Mouse (Mus musculus) ZHBTc4 (cell line): ENCODE data around the gene Meig1.
"Not testable (repeated sequence)": the region's sequence is repeated elsewhere in the genome, so short reads cannot be mapped to it uniquely, and the experiment has no call there.

Experiments used
- DNase-seq: peaks from one replicate; pipeline ENCODE4 v3.0.0-alpha.2; 2011; ENCODE audit warnings: low read depth, low spot score

Meig1 gene

GRCm38 (mm10) chr2:3422548-3422947 lies at the start of gene Meig1:
TSS of gene Meig1 (minus strand) at chr2:3422648.
- DNase-seq: no peak

DNA sequence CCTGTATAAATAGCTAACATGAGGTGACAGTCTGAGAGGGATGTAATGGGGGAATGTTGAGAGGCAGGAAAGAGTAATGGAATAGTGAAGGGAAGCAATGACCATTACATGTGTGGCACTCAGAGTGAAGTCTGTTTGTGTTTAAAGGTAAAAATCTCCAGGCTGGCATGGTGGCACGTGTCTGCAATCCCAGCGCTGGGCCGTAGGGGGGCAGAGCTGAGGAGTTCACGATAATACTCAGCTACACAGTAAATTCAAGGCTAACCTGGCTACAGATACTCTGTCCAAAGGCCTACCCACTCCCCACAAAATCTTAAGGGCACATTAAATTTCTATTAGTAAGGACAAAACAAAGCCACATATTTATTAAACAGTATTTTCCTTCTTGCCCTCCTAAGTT lies 34.1 kb upstream of the Meig1 start:
- peak; percentile 40 for DNase-seq

GRCm38 (mm10) chr2:3453096-3453495 lies 30.6 kb upstream of the Meig1 start:
- no peak for DNase-seq

GRCm38 (mm10) chr2:3449431-3449830 lies 27.0 kb upstream of the Meig1 start:
- DNase-seq: no peak

- DNase-seq: no peak
Observed at GRCm38 (mm10) chr2:3445984-3446383, 23.5 kb upstream of the Meig1 start.

DNA sequence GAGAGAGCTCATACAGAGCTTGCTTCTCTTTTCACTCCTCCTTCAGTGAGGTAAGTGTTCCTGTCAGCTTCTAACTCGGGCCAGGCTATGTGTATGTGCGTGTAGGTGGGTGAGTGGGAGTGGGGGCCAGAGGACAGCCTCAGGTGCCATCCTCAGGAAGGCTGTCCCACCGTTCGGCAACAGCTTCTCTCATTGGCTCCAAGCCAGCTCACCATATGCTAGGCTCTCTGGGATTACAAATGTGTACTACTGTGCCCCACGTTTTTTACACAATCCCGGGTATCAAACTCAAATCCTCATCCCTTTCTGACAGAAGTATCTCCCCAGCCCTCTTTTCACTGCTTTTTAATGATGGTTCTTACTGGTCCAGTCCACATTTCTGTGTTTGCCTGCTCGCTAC lies 21.8 kb upstream of the Meig1 start:
- DNase-seq: no peak

DNA sequence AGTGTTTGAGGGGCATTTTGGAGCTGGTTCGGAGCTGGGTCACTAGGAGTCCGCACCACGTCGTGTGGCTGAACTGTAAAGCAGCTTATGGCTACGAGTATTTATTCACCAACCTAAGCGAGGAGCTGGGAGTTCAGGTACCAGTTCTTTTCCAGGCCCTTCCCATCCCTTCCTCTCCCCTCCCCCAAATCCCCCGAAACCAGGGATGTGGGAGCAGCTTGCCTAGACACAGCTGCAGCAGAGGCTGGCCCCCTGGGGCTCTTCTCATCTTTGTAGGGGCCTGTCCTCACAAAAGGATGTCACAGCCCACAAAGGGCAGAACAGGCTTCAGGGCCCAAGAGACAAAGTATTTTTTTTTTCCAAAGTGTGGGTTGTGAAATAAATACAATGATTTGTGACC lies 15.5 kb upstream of the Meig1 start:
- no peak for DNase-seq

GRCm38 (mm10) chr2:3435369-3436061 lies 13.1 kb upstream of the Meig1 start:
- DNase-seq: no peak

DNA sequence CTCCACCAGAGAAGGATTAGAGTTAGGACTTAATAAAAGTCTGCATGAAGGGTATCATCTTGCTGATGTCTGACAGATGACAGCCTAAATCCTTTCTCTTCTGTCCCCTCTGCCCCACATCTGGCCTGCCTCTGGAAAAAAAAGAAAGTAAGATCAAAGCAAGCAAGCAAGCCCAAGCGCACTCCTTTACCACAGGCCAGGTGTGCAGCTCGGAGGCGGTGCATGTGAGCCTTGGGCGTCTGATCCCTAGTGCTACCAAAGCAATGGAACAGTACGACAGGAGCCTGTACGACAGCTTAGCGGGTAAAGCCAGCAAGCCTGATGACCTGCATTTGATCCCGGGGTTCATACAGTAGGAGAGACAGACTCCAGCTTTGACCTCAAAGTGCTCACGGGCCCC lies 8.5 kb upstream of the Meig1 start:
- DNase-seq: no peak

GRCm38 (mm10) chr2:3424579-3424910 lies 2.1 kb upstream of the Meig1 start:
- DNase-seq: no peak

DNA sequence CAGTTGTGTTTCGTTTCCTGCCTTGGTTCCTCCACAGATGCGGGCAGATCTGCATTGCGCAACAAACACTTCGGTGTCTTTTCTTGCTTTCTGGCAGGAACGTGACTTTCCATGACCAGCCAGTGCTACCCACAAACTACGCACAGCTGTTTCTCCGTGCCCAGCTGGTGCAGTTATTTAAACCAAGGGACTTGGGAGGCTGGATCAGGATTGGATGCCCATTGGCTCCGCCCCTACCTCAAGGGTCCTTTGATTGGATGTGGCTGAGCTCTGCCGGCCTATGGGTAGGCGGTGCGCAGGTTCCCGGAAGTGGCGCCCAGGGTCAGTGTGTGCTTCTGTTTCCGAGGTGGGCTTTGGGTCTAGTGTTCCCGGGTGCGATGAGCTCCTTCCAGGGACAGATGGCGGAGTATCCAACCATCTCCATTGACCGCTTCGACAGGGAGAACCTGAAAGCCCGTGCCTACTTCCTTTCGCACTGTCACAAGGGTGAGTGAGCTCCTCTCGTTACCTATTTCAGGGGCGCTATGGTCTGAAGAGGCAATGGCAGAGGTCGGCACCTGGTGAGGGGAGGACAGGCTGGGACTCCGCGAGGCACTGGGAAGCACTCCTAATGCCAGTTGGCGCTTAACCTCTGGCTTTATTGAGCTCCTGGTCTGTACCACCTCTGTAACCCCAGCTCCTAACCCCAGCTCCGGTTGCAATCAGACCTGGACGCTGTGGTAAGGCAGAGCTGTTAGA lies 1.6 kb upstream of the Meig1 start, which contains the start of gene Dclre1c:
TSS of gene Dclre1c (plus strand) at position 291 of the 738 bp plus-strand sequence.
- peak; percentile 93 for DNase-seq

GRCm38 (mm10) chr2:3420157-3420556 lies 2.3 kb downstream of the Meig1 start:
- DNase-seq: peak; percentile 29

- DNase-seq: peak; percentile 96
Observed at GRCm38 (mm10) chr2:3418883-3419431, 3.5 kb downstream of the Meig1 start.

DNA sequence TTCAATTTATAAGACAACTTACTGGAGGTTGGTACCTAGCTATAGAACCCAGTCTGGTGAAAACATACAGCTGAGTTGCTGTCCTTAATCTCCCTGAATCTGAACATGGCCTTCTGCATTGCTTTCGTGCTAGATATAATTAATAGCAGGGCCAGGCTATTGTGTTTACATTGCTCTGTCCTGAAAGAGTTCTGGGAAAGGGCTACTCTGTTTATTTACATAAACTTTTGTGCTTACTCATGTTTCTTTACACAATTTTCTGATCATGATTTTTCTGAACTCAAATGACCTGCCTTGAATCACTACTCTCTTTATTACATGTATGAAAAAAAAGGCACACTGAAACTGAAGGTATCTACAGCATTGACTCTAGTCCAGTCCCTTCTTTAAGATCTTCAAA lies 6.8 kb downstream of the Meig1 start:
- DNase-seq: no peak

GRCm38 (mm10) chr2:3414241-3414640 lies 8.2 kb downstream of the Meig1 start:
- peak; percentile 76 for DNase-seq

GRCm38 (mm10) chr2:3407756-3408155 lies 14.7 kb downstream of the Meig1 start:
- no peak for DNase-seq

DNA sequence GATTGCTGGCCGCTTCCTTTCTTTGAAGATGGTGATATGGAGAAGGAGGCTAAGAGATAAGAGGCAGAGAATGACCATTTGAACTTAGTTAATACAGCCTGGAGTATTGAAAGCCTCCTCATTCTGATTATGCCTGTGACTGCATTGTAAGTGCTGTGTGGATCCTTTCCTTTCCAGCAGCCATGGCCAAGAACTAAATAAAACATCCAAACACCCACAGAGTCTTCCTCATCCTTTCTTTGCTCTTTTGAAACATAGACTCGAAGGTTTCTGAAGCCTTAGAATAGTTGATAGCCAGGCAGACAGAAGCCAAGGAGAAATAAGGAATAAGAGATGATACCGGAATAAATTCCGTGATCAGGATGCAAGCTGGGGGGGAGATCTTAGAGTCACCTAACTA lies 16.5 kb downstream of the Meig1 start:
- no peak for DNase-seq

DNA sequence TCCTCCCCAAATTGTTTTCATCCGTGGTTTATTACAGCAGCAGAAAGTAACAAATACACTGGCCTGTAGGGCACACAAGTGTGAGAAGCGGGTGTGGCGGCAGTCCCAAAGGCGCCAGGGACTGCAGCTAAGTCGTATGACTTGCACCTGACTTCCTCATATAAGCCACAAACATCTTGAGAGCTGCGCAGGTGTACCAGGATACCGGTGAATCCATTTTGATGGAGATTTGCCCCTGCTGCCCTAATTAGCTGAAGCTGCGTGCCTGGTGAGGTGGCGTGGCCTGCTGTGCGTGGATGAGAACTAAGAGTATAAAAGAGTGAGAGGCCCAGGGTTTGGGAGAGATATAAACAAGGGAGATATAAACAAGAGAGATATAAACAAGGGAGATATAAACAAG lies 25.3 kb downstream of the Meig1 start, which contains the start of gene Olah:
TSS of gene Olah (minus strand) at position 101 of the 400 bp plus-strand sequence.
- not testable (repeated sequence) for DNase-seq

DNA sequence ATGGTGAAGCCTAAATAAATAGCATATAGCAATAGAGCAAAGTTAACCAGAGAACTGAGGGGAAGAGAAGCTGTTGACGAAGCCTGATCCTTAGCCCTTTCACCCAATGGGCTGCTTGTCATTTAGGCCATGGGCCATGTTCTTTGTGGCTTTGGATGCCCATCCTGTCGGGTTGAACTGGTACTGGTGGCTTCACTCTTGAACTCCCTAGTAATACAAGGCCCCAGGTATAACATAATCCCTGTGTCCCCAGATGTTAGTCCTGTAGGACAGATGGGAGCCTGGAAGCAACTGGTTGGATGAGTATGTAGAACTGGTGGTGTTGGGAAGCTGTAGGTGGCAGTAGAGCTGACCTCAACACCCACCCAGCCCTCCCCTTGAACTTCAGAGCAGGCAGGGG lies 30.5 kb downstream of the Meig1 start:
- DNase-seq: no peak

- no peak for DNase-seq
Observed at GRCm38 (mm10) chr2:3387105-3387860, 35.2 kb downstream of the Meig1 start.

- DNase-seq: no peak
Observed at GRCm38 (mm10) chr2:3365127-3365526, 57.3 kb downstream of the Meig1 start.

GRCm38 (mm10) chr2:3361067-3361466 lies 61.4 kb downstream of the Meig1 start:
- no peak for DNase-seq
